Mouse (Mus musculus): ENCODE results near the gene Map3k21.

The Map3k21 gene

GRCm38 (mm10) chr8:125980826-125981225 lies 70.6 kb downstream of the Map3k21 start:
- no peak for DNase-seq

- no peak for DNase-seq
These were observed 73.3 kb downstream of the Map3k21 start for GRCm38 (mm10) chr8:125983515-125983914.

DNA sequence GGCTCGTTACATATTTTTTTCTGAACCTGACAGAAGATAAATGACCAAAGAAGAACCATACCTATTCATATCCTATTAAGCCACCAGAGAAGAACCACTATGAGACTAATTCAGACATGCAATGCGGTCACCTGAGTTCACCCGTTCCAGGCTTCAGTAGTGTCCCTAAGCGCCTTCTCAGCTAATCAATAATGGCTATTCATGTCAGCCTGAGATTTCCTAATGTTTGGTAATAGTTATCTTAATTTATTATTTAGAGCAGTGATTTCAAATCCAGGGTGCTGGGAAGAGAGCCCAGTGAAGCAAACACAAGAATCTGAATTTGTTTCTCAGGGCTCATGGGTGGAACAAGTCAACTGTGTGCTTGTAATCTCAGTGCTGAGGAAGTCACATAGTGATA lies 73.9 kb downstream of the Map3k21 start:
- DNase-seq = no peak

DNA sequence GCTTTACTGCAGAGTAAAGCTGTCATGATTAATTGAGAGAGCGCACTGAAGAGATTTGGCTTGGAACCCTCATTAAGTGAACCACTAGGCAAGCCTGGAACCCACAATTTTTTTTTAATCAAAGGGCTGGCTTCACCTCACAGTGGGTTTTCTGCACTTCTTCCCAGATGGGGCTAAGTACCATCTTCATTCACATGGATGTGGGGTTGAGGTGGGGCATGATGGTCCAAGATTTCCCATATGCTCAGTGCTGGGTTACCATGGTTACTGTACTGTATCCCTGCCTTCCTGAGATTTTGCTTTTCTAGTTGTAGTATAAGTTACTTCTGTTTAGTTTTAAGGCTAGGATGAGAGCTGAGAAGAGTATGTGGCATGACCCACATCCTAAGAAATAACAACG lies 75.1 kb downstream of the Map3k21 start:
- DNase-seq = no peak

GRCm38 (mm10) chr8:125986999-125987589 lies 76.8 kb downstream of the Map3k21 start:
- no peak for DNase-seq

- DNase-seq = no peak
These were observed 77.7 kb downstream of the Map3k21 start for GRCm38 (mm10) chr8:125987996-125988395.

- DNase-seq = no peak
These were observed 83.4 kb downstream of the Map3k21 start for GRCm38 (mm10) chr8:125993636-125994035.

- DNase-seq = peak; percentile 77
These were observed 85.1 kb downstream of the Map3k21 start, which contains the start of gene Kcnk1 for GRCm38 (mm10) chr8:125995101-125995986. Kcnk1 (plus strand) TSS chr8:125995170.

- peak; percentile 78 for DNase-seq
These were observed 86.0 kb downstream of the Map3k21 start for GRCm38 (mm10) chr8:125996031-125996839.

- DNase-seq = peak; percentile 27
These were observed 86.7 kb downstream of the Map3k21 start for GRCm38 (mm10) chr8:125996980-125997379.
